Mouse (Mus musculus) forebrain, embryonic 15.5 days (tissue): ENCODE data around the gene Irak2. TPM values are rescaled to one million over a fixed set of nuclear protein-coding genes. Genes with fewer than 3 reads are reported as not detected.
"Not testable (repeated sequence)": the region's sequence is repeated elsewhere in the genome, so short reads cannot be mapped to it uniquely, and the experiment has no call there.

Experiments
- ATAC-seq: fragments of 200-750 bp; cut with Nextera tagmentation; replicated peaks from 2 replicates; pipeline ENCODE4 v1.8.0; 2017; ENCODE audit warnings: mild to moderate bottlenecking, moderate TSS enrichment, moderate library complexity
- H3K27ac ChIP-seq: fragments of 300-500 bp; sonication (generic); replicated peaks from 2 replicates; pipeline ENCODE4 v1.5.1; 2015; ENCODE audit warnings: mild to moderate bottlenecking, inconsistent platforms
- H3K27me3 ChIP-seq: fragments of 300-500 bp; sonication (generic); 2 replicates; pipeline ENCODE4 v1.6.1; 2015; ENCODE audit warnings: inconsistent platforms
- H3K36me3 ChIP-seq: fragments of 300-500 bp; sonication (generic); 2 replicates; pipeline ENCODE4 v1.6.1; 2015; ENCODE audit warnings: mild to moderate bottlenecking, inconsistent platforms
- H3K4me1 ChIP-seq: fragments of 300-500 bp; sonication (generic); 2 replicates; pipeline ENCODE4 v1.6.1; 2015; ENCODE audit warnings: inconsistent platforms
- H3K4me2 ChIP-seq: fragments of 300-500 bp; sonication (generic); replicated peaks from 2 replicates; pipeline ENCODE4 v1.6.1; 2015; ENCODE audit warnings: mild to moderate bottlenecking, inconsistent platforms
- H3K4me3 ChIP-seq: fragments of 300-500 bp; sonication (generic); 2 replicates; pipeline ENCODE4 v1.5.1; 2015; ENCODE audit warnings: mild to moderate bottlenecking, inconsistent platforms
- H3K9ac ChIP-seq: fragments of 300-500 bp; sonication (generic); replicated peaks from 2 replicates; pipeline ENCODE4 v1.6.1; 2015; ENCODE audit warnings: mild to moderate bottlenecking, inconsistent platforms
- H3K9me3 ChIP-seq: fragments of 300-500 bp; sonication (generic); 2 replicates; pipeline ENCODE4 v1.6.1; 2016; ENCODE audit warnings: inconsistent platforms
- WGBS: fragments of 180-500 bp; shearing (Covaris S2); methylation state at CpG from one replicate; pipeline ENCODE4 v1.1.7; 2015; ENCODE audit warnings: mixed read lengths; 5-methylcytosine and 5-hydroxymethylcytosine counted together
- polyA plus RNA-seq: library from polyadenylated mRNA; unstranded; fragments of >200 nt; fragmentation: Nextera tagmentation; extraction: Ambion mirVana; gene quantifications from 2 replicates; pipeline ENCODE4 v1.2.1, GENCODE M21; 2015

Irak2 gene
- polyA plus RNA-seq, 1 experiment from 2014 or later, result 1.3 TPM

DNA sequence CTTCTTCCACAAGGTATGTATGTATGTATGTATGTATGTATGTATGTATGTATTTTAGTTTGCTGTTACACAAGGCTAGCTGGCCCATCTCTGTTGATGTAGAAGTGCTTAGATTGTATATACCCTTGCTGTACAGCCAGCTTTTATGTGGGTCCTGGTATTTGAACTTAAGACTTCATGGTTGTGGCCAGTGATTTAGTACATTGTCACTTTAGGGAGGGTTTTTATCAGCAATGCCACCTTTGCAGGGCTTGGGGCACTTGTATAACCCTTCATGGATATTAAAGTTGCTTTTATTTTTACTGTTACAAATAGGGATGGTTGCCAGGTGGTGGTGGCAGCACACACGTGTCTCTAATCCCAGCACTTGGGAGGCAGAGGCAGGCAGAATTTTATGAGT lies 56.9 kb downstream of the Irak2 start:
- H3K9me3 ChIP-seq, result no peaks in the 10 kb centered on the region
- peaks cover 23% of the 10 kb centered on the region for H3K4me1 ChIP-seq
- no peaks in the 10 kb centered on the region for H3K27me3 ChIP-seq
- no peak for ATAC-seq
- no peak overlapping the region for H3K4me3 ChIP-seq
- H3K4me2 ChIP-seq, result no peak overlapping the region
- 0 out of 2 replicates have a peak, but pooled peaks cover 3% of the 10 kb centered on the region for H3K36me3 ChIP-seq
- no peak overlapping the region for H3K9ac ChIP-seq
- 82% methylated on average over 1 of the region's 1 CpGs for WGBS
- no peak overlapping the region for H3K27ac ChIP-seq

DNA sequence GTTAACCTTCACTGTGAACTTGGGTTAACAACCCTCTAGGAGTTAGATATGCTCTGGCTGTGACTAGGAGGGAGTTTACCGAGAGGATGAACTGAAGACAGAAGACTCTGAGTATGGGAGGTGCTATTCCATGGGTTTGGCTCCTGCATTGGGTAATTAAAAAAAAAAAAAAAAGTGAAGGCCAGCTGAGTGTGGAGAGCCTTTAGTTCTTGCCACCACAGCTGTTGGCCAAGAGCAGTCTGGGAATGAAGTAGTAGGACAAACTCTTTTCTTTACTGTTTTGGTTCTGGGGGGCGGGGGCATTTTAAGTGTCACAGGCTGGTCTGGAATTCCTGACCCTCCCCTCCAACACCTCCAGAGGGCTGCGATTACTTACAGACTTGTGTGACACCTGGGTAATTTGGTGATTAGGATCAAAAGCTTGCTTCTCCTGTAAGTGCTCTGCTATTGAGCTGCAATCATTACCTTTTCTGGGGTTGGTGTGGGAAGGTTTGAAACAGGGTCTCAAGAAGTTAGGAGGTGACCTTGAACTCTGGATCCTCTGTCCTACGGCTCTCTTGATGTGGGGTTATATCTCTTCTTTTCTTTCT lies 57.6 kb downstream of the Irak2 start:
- Histone ChIP-seq H3K4me3 (peak overlapping the region; percentile 94), H3K27me3 (no peaks in the 10 kb centered on the region), H3K4me1 (peaks cover 25% of the 10 kb centered on the region), H3K9ac (0 out of 2 replicates have a peak overlapping the region, but pooled peaks have one; percentile 40), H3K4me2 (peak overlapping the region; percentile 98; the same call in 1 of the 2 replicates), H3K36me3 (0 out of 2 replicates have a peak, but pooled peaks cover 6% of the 10 kb centered on the region), H3K9me3 (no peaks in the 10 kb centered on the region), H3K27ac (no peak overlapping the region)
- 81% methylated on average over 4 of the region's 4 CpGs for WGBS
- ATAC-seq, result no peak

- Histone ChIP-seq H3K9me3 (no peaks in the 10 kb centered on the region), H3K4me1 (peaks cover 25% of the 10 kb centered on the region), H3K36me3 (peaks cover 9% of the 10 kb centered on the region; the same call in 1 of the 2 replicates), H3K4me2 (peak within 1 kb of the TSS; percentile 98), H3K27ac (peak within 1 kb of the TSS; percentile 90), H3K9ac (peak within 1 kb of the TSS; percentile 80), H3K27me3 (no peaks in the 10 kb centered on the region), H3K4me3 (peak within 1 kb of the TSS; percentile 94)
- under 1% methylated on average over 58 of the region's 58 CpGs for WGBS
- ATAC-seq, result peak; percentile 100
Observed at GRCm38 (mm10) chr6:113696582-113697221, 58.4 kb downstream of the Irak2 start, which contains the start of gene Tatdn2. Gene Tatdn2, plus strand, starts transcription at chr6:113697050.

- ATAC-seq, result no peak; the same call in 1 of the 2 replicates
- under 1% methylated on average over 102 of the region's 113 CpGs for WGBS
- peak overlapping the region; percentile 94 for H3K4me3 ChIP-seq
- H3K27ac ChIP-seq, result peak overlapping the region; percentile 90
- no peaks in the 10 kb centered on the region for H3K27me3 ChIP-seq
- H3K9ac ChIP-seq, result peak overlapping the region; percentile 80
- no peaks in the 10 kb centered on the region for H3K9me3 ChIP-seq
- peak overlapping the region; percentile 98 for H3K4me2 ChIP-seq
- peaks cover 25% of the 10 kb centered on the region for H3K4me1 ChIP-seq
- peaks cover 17% of the 10 kb centered on the region for H3K36me3 ChIP-seq
Observed at GRCm38 (mm10) chr6:113697222-113698205, 59.2 kb downstream of the Irak2 start.

DNA sequence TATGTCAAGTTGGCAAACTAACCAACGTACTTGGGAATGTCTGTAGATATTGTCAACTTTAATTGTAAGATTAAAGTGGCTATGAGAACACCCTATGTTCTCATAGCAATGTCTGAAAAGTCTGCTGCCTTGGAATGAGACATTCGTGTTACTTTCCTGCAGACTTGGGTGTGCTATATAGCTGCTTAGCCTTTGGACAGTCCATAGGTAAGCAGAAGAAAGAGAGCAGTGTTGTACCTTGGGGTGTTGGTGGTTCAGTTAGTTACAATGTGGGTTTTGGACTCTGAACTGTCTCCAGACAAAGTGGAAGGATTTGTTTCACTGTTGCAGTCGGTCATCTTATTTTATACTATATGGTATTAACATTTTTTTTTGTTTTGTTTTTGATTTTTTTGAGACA lies 74.5 kb downstream of the Irak2 start:
- Histone ChIP-seq H3K9me3 (no peaks in the 10 kb centered on the region), H3K4me2 (no peak overlapping the region), H3K4me1 (no peaks in the 10 kb centered on the region), H3K9ac (no peak overlapping the region), H3K27me3 (no peaks in the 10 kb centered on the region), H3K36me3 (peaks cover 93% of the 10 kb centered on the region), H3K27ac (no peak overlapping the region), H3K4me3 (no peak overlapping the region)
- 95% methylated on average over 3 of the region's 3 CpGs for WGBS
- no peak for ATAC-seq

DNA sequence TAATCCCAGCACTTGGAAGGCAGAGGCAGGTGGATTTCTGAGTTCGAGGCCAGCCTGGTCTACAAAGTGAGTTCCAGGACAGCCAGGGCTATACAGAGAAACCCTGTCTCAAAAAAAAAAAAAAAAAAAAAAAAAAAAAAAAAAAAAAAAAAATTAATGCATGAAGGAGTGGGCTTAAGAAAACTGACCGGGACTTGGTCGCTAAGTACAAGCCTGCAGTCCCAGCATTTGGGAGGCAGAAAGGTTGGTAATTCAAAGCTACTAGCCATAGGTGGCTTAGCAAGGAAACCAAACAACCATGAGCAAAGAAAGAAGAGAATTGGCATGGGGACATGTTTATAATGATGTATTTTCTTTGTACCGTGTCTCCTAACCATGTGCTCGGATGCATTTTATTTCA lies 75.1 kb downstream of the Irak2 start:
- ATAC-seq, H3K9me3 ChIP-seq, H3K4me2 ChIP-seq, H3K27me3 ChIP-seq, H3K4me3 ChIP-seq, H3K9ac ChIP-seq, H3K4me1 ChIP-seq, H3K27ac ChIP-seq: not testable (repeated sequence)
- 94% methylated on average over 5 of the region's 5 CpGs for WGBS
- H3K36me3 ChIP-seq, result peaks cover 87% of the 10 kb centered on the region

DNA sequence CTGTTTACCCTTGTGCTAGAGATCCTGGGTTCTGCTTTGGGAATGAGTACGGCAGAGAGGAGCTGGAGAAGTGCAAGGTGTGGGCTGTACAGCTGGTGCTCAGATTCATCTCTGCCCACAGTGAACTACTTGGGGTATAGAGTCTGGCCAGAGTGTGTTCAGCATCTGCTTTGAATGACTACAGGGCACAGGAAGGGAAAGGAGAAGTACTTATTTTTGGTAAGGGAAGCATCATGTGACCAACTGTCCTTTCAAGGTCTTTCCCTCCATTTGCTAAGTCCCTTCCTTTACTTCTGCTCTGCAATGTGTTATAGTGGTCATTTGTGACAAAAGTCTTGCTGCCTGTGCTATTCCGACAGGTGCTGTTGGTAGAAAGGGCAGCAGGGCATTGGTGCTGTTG lies 76.0 kb downstream of the Irak2 start:
- H3K9me3 ChIP-seq, result no peaks in the 10 kb centered on the region
- no peak overlapping the region for H3K9ac ChIP-seq
- 91% methylated on average over 2 of the region's 2 CpGs for WGBS
- no peak for ATAC-seq
- no peaks in the 10 kb centered on the region for H3K27me3 ChIP-seq
- H3K27ac ChIP-seq, result no peak overlapping the region
- no peaks in the 10 kb centered on the region for H3K4me1 ChIP-seq
- no peak overlapping the region for H3K4me2 ChIP-seq
- H3K4me3 ChIP-seq, result no peak overlapping the region
- H3K36me3 ChIP-seq, result peaks cover 83% of the 10 kb centered on the region

DNA sequence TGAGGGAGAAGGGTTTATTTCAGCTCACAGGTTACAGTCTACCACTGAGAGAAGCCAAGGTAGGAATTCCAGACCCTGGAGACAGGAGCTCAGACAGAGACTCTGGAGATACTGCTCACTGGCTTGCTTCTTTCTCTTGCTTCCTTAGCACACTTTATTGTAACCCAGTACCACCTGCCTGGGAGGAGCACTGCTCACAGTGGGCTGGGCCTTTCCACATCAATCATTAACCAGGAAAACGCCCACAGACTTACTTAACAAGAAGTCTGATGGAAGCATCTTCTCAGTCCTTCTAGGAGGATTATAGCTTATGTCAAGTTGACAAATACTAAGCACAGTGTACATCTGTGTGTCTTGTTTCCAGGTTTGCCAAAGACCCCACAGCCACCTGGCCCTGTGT lies 76.5 kb downstream of the Irak2 start:
- Histone ChIP-seq H3K4me2 (no peak overlapping the region), H3K4me3 (no peak overlapping the region), H3K27ac (no peak overlapping the region), H3K9me3 (no peaks in the 10 kb centered on the region), H3K4me1 (no peaks in the 10 kb centered on the region), H3K27me3 (no peaks in the 10 kb centered on the region), H3K9ac (no peak overlapping the region), H3K36me3 (peaks cover 80% of the 10 kb centered on the region)
- WGBS, result 85% methylated on average over 1 of the region's 1 CpGs
- ATAC-seq, result no peak

- Histone ChIP-seq H3K27ac (no peak overlapping the region), H3K27me3 (no peaks in the 10 kb centered on the region), H3K9ac (no peak overlapping the region), H3K9me3 (no peaks in the 10 kb centered on the region), H3K4me2 (no peak overlapping the region), H3K4me1 (no peaks in the 10 kb centered on the region), H3K36me3 (peaks cover 64% of the 10 kb centered on the region), H3K4me3 (no peak overlapping the region)
- WGBS, result 71% methylated on average over 3 of the region's 3 CpGs
- no peak for ATAC-seq
Observed at GRCm38 (mm10) chr6:113717541-113717940, 79.3 kb downstream of the Irak2 start.

DNA sequence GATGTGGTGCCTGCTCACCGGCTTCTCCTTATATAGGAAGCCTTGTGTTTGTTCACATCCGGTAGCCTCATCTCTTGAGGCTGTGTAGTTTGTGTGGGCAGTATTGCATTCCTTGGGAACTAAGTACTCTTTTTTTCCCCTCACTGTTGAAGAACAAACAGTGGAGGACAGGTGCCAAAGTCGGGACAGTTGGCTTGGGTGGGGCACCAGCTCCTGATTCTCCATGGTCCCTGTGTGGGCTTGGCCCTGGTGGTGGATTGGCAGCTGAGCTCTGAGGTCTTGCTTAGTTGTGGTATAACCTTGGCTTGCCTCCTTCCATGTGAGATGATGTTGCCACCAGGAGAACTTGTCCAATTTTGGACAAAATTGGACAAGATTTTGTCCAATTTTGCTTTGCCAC lies 81.6 kb downstream of the Irak2 start, which contains the start of gene Ghrl:
Gene Ghrl, minus strand, starts transcription at position 3 of the 400 bp plus-strand sequence.
- Histone ChIP-seq H3K36me3 (peaks cover 46% of the 10 kb centered on the region), H3K27ac (no peak within 1 kb of the TSS), H3K9me3 (no peaks in the 10 kb centered on the region), H3K9ac (no peak within 1 kb of the TSS), H3K27me3 (no peaks in the 10 kb centered on the region), H3K4me2 (no peak within 1 kb of the TSS), H3K4me1 (no peaks in the 10 kb centered on the region), H3K4me3 (no peak within 1 kb of the TSS)
- no peak for ATAC-seq
- WGBS, result 93% methylated on average over 3 of the region's 3 CpGs

GRCm38 (mm10) chr6:113721061-113721460 lies 82.8 kb downstream of the Irak2 start:
- H3K36me3 ChIP-seq, result peaks cover 39% of the 10 kb centered on the region; the same call in 1 of the 2 replicates
- no peaks in the 10 kb centered on the region for H3K4me1 ChIP-seq
- H3K9ac ChIP-seq, result no peak overlapping the region
- no peak for ATAC-seq
- H3K27me3 ChIP-seq, result no peaks in the 10 kb centered on the region
- no peak overlapping the region for H3K27ac ChIP-seq
- H3K9me3 ChIP-seq, result no peaks in the 10 kb centered on the region
- no peak overlapping the region for H3K4me3 ChIP-seq
- WGBS, result 92% methylated on average over 4 of the region's 4 CpGs
- H3K4me2 ChIP-seq, result no peak overlapping the region

DNA sequence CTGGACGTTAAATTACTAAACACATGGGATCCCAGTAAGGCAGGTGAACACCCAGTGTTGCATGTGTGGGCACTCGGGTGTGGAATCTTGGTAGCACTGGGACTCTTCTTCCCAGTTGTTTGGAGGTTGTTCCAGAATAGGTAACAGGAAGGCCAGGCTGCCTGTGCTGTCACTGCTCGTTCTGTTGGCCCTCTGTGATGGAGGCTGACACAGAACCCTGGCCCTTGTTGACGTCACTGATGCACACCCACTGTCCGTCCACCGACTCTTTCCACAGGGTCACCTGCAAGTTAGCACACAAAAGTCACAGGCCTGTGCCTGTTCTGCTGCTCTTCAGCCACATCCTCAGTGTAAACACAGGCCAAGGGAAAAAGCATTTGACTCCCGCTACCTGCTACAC lies 89.9 kb downstream of the Irak2 start:
- Histone ChIP-seq H3K4me2 (no peak overlapping the region), H3K36me3 (peaks cover 70% of the 10 kb centered on the region), H3K9ac (no peak overlapping the region), H3K9me3 (no peaks in the 10 kb centered on the region), H3K4me1 (no peaks in the 10 kb centered on the region), H3K27ac (no peak overlapping the region), H3K4me3 (no peak overlapping the region), H3K27me3 (no peaks in the 10 kb centered on the region)
- ATAC-seq, result no peak
- WGBS, result 90% methylated on average over 7 of the region's 7 CpGs
